Mouse (Mus musculus): ENCODE results near the gene Gga2.

Gga2 gene

DNA sequence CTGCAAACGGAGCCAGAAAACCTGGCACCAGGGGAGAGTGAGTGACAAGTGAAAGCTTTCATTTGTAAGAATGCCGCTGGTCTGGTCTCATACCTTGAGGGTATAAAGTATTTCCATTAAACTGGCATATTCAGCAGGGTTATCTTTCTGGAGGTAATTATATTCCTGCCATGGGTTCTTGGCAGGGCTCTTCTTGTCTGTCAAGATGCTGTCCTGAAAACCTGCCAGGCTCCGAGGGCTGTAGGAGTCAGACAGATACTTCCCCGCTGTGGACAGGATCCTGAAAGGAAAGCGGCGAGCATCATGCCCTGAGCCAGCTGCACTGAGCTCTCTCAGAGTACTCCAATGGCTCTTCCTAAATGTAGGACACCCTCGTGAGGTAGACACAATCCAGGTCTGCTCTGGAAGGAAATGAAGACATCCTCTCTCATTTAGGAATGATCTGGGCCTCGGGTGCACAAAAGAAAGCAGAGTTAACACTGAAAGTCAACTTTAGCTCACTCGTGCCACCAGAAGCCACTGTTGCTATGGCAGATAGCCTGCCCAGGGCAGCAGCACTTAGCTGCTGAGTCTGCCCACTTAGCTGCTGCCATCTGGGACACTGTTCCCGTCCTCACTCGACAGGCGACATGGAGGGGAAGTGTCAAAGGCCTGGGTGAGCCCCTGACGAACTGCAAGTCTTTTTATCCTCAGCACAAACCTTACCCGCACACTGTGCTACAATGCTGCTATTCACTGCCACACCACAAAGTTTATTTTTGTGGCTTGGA lies 84.0 kb downstream of the Gga2 start:
- DNase-seq = peak; percentile 95 to 97
